Mouse (Mus musculus): ENCODE measurements around the gene Twf1. TPM values are rescaled to one million over a fixed set of nuclear protein-coding genes. Genes with fewer than 3 reads are reported as not detected.

Twf1 gene
- total RNA-seq, 2 experiments from 2014 or later, result 37.3 to 39.8 TPM

DNA sequence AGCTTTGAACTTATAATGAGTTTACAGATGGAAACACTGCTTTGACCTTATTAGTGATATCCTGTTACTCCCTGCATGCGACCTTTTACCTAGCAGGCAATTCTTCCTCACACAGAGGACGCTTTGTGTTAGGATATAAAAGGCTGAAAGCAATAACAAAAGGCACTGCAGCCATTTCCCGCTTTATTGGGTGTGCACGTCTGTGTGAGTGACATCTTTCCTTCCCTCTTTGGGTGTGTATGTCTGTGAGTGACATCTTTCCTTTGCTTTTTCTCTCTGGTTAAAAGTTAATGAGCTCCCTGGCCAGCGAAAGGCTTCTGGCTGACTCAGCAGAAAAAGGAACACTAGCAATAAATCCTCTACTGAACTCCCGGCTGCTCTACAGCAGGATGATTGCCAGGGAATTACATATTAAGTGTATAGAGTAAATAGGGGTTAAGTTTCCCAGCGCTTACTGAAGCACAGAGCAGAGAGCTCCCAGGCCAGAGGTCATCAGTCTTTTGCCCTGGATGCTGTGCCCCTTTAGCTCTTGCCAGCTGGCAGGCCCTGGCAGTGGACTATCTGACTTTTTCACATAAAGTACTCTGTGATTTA, 7.6 kb downstream of the Twf1 start:
- intact Hi-C loops (cut with DNase I), result no loop called here

DNA sequence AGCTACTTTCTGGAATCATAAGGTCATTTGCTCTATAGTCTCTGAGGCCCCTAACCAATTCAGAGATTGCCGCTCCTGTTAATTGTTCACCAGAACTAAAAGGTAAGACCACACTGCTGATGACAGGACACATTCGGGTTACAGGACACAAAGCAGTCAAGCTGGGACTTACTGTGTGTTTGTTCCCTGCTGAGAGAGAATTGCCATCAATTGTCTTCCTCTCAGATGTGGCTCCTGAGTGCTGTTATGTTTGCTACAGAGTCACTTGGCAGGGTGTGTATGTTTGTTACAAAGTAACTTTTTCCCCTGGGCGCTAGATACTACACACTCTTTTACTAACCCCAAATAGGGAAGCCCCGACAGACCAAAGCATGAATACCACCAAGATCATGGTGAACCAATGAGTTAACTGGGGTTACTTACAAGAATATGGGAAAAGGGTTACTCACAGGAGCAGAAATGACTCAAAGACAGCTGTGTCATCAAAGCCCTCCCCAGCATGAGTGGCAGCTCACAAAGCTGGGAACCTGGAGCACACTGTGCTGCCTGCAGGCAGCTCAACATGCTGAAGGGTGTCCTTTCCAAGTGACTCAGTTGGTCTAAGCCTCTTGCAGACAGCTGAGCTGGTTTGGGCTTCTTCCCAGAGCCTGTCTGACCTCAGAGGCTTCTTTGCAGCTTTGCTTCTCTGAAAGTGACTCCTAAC, 15.0 kb downstream of the Twf1 start:
- no peak for DNase-seq (ENCODE audit: low spot score in 2 of 2)

More for the DNA sequence above, 7.6 kb downstream of the Twf1 start:
- no peak for DNase-seq (ENCODE audit: low spot score in 2 of 2)

DNA sequence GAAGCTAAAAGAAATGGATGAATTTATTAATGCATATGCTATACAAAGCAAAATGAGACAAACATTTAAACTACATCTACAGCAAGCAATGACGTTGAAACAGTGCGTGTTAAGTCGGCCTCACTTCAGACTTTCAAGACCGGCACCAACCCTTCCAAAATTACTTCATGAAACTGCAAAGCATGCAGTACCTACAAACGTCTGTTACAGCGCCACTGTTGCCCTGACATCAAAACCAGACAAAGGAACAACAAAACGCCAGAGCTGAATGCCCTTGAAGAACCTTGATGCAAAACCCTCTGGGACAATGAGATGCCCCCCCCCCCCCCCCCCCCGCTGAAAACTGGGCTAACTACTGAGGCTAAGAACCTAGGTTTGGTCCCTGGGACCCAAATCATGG, 16.9 kb downstream of the Twf1 start:
- intact Hi-C loops (cut with DNase I), result no loop called here
- DNase-seq (ENCODE audit: low spot score in 2 of 2), result no peak

More for the DNA sequence above, 15.0 kb downstream of the Twf1 start:
- intact Hi-C loops (cut with DNase I), result no loop called here

DNA sequence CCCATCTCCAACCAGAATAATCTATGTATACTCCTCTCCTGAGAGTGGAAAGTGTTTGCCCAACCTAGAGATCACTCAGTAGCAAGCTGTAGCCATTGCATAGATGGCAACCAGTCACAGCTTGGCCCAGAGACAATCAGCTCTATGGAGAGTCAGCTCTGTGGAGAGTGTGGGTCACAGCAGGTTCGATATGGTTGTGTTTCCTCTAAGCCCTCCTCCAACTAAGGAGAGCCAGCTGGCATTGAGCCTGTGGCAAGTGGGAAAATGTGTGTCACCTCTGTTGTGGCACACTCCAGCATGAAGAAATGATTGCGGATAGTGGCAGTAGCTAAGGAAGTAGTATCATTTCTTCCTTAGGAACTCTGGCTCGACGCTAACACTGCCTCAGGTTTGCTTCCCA, 18.2 kb downstream of the Twf1 start:
- DNase-seq (ENCODE audit: low spot score in 2 of 2), result no peak
- intact Hi-C loops (cut with DNase I), result no loop called here

- no peak for DNase-seq (ENCODE audit: low spot score in 2 of 2)
- intact Hi-C loops (cut with DNase I), result no loop called here
Measured at GRCm38 (mm10) chr15:94568496-94569182, 21.1 kb downstream of the Twf1 start.

GRCm38 (mm10) chr15:94565854-94566253, 23.8 kb downstream of the Twf1 start:
- no peak for DNase-seq (ENCODE audit: low spot score in 2 of 2)
- intact Hi-C loops (cut with DNase I), result no loop called here

GRCm38 (mm10) chr15:94564909-94565308, 24.8 kb downstream of the Twf1 start:
- no peak for DNase-seq (ENCODE audit: low spot score in 2 of 2)
- intact Hi-C loops (cut with DNase I), result no loop called here

GRCm38 (mm10) chr15:94558895-94559656, 30.6 kb downstream of the Twf1 start:
- intact Hi-C loops (cut with DNase I), result loop anchor here (5.0 kb wide), 1 partner anchor 43 kb away; no protein-coding TSS in a partner anchor
- no peak for DNase-seq (ENCODE audit: low spot score in 2 of 2)

GRCm38 (mm10) chr15:94557442-94557841, 32.2 kb downstream of the Twf1 start:
- intact Hi-C loops (cut with DNase I), result loop anchor here (2.0 to 5.0 kb wide), 2 partner anchors 45 to 103 kb away; no protein-coding TSS in a partner anchor
- peak; percentile 76 to 82 for DNase-seq (ENCODE audit: low spot score in 2 of 2)

DNA sequence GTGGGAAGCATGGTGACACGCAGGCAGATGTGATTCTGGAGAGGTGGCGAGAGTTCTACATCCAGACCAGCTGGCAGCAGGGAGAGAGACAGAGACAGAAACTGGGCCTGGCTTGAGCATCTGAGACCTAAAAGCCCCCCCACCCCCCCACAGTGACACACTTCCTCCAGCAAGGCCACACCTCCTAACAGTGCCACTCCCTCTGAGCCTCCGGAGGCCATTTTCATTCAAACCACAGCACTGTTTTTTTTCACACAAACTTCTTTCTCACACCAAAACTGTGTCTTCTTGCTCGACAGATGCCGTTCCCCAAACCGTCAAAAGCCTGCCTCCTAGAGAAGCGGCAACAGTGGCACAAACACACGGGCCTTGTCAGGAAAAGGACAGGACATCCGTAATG, 36.2 kb downstream of the Twf1 start:
- no peak for DNase-seq (ENCODE audit: low spot score in 2 of 2)
- intact Hi-C loops (cut with DNase I), result no loop called here

- no peak for DNase-seq (ENCODE audit: low spot score in 2 of 2)
- intact Hi-C loops (cut with DNase I), result no loop called here
Measured at GRCm38 (mm10) chr15:94544844-94545243, 44.8 kb downstream of the Twf1 start.

- no peak for DNase-seq (ENCODE audit: low spot score in 2 of 2)
- intact Hi-C loops (cut with DNase I), result no loop called here
Measured at GRCm38 (mm10) chr15:94544052-94544636, 45.5 kb downstream of the Twf1 start.

DNA sequence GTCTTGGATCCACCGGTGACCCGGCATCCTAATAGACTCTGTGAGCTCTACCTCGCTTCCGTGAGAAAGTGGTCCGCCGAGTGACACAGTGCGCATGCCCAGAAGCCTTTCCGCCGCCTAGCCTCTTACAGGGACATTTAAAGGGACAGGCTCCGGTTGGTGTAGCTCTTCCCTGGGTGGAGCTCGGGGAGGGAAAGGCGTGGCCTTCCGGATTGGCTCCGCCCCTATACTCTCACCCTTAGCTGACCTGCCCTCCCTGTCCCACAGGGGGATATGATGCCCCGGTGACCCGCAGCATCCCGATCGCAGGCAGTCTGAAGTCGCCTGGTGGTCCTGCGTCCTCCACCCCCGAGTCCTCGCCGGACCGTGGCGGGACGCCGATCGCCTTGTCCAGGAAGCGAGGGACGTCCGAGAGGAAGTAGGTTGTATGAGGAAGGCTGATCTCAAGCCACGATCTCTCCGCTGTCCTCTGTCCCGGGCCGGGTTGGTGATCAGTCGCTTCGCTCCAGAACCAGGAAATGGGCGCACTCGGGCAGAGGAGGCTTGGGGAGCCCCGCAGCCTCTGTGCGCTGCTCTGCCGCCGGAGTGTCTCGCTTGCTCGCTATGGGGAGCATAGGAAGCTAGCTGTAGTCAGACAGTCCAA, 46.2 kb downstream of the Twf1 start, which contains the start of the genes Pus7l and Irak4:
TSS of gene Pus7l (minus strand) at position 139 of the 643 bp plus-strand sequence.
TSS of gene Irak4 (plus strand) at position 235 of the 643 bp plus-strand sequence.
- peak; percentile 90 to 91 for DNase-seq (ENCODE audit: low spot score in 2 of 2)
- intact Hi-C loops (cut with DNase I), result no loop called here

GRCm38 (mm10) chr15:94542567-94543408, 46.9 kb downstream of the Twf1 start:
- no peak for DNase-seq (ENCODE audit: low spot score in 2 of 2)
- intact Hi-C loops (cut with DNase I), result no loop called here

GRCm38 (mm10) chr15:94539296-94539695, 50.4 kb downstream of the Twf1 start:
- DNase-seq (ENCODE audit: low spot score in 2 of 2), result no peak
- intact Hi-C loops (cut with DNase I), result no loop called here

GRCm38 (mm10) chr15:94535521-94535920, 54.2 kb downstream of the Twf1 start:
- no peak for DNase-seq (ENCODE audit: low spot score in 2 of 2)
- intact Hi-C loops (cut with DNase I), result no loop called here

DNA sequence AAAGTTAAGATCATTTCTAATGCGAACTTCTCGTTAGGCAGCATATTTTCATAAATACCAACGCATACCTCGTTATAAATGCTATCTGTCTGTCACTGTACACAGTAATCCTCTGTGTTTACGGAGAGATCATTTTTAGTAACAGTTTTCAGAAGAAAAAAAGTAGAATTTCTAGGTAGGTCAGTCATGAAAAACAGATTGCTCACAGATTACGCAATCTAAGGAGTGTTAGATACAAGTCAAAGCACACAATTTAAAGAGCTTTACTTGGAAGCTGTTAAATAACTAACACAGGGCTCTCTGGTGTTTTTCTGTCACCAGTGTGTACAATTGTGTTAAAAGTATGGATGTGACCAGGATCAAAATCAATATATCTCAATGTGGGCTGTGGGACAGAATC, 56.7 kb downstream of the Twf1 start:
- DNase-seq (ENCODE audit: low spot score in 2 of 2), result no peak
- intact Hi-C loops (cut with DNase I), result no loop called here

DNA sequence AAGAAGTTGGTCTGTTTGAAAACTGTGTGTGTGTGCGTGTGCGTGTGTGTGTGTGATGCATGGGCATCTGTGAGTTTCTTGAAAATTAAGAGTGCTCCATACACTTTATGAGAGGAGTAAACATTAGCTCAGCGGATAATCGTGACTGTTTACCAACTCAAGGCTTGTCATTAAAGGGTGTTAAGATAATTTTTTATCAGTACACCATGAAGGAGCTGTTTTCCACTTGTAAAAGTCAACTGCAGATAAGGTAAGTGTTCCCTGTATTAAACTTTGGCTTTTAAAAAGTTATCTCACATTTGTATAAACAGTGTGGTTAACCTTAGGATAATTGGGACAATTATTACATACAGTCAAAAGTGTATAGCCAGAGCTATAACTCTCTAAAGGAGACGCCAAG, 57.4 kb downstream of the Twf1 start:
- DNase-seq (ENCODE audit: low spot score in 2 of 2), result no peak
- intact Hi-C loops (cut with DNase I), result no loop called here
